Mouse (Mus musculus) hindbrain, embryonic 14.5 days (tissue): ENCODE results near the gene Cbx6. TPM values are rescaled to one million over a fixed set of nuclear protein-coding genes. Genes with fewer than 3 reads are reported as not detected.

Experiments
- ATAC-seq: fragments of 200-750 bp; cut with Nextera tagmentation; 2 replicates; pipeline ENCODE4 v1.8.0; 2017; ENCODE audit warnings: moderate number of reproducible peaks, mild to moderate bottlenecking, moderate TSS enrichment, moderate library complexity; ENCODE audit not compliant: low FRiP score
- DNase-seq: peaks from one replicate; pipeline ENCODE4 v3.0.0-alpha.2; 2015; ENCODE audit warnings: low spot score
- H3K27ac ChIP-seq: fragments of 300-500 bp; sonication (generic); 2 replicates; pipeline ENCODE4 v1.5.1; 2014; ENCODE audit warnings: mild to moderate bottlenecking, moderate library complexity
- H3K27me3 ChIP-seq: fragments of 300-500 bp; sonication (generic); 2 replicates; pipeline ENCODE4 v1.6.1; 2014; ENCODE audit warnings: mild to moderate bottlenecking, low read length, mixed read lengths; ENCODE audit not compliant: control insufficient read depth, insufficient read depth
- H3K36me3 ChIP-seq: fragments of 300-500 bp; sonication (generic); replicated peaks from 2 replicates; pipeline ENCODE4 v1.6.1; 2014; ENCODE audit not compliant: control insufficient read depth, insufficient read depth
- H3K4me1 ChIP-seq: fragments of 300-500 bp; sonication (generic); replicated peaks from 2 replicates; pipeline ENCODE4 v1.6.1; 2014; ENCODE audit warnings: antibody characterized with exemption, low read length, mixed read lengths; ENCODE audit not compliant: control insufficient read depth, insufficient read depth
- H3K4me2 ChIP-seq: fragments of 300-500 bp; sonication (generic); replicated peaks from 2 replicates; pipeline ENCODE4 v1.6.1; 2014; ENCODE audit warnings: mild to moderate bottlenecking, moderate library complexity
- H3K4me3 ChIP-seq: fragments of 300-500 bp; sonication (generic); replicated peaks from 2 replicates; pipeline ENCODE4 v1.5.1; 2014; ENCODE audit warnings: mild to moderate bottlenecking, low read length
- H3K9ac ChIP-seq: fragments of 300-500 bp; sonication (generic); 2 replicates; pipeline ENCODE4 v1.6.1; 2014
- H3K9me3 ChIP-seq: fragments of 300-500 bp; sonication (generic); 2 replicates; pipeline ENCODE4 v1.6.1; 2016; ENCODE audit warnings: low read length; ENCODE audit not compliant: control insufficient read depth
- WGBS: fragments of 180-500 bp; shearing (Covaris S2); extraction: QIAGEN DNeasy Blood & Tissue Kit; methylation state at CpG from one replicate; pipeline ENCODE4 v1.1.7; 2014; 5-methylcytosine and 5-hydroxymethylcytosine counted together
- polyA plus RNA-seq: library from polyadenylated mRNA; unstranded; fragments of >200 nt; fragmentation: Nextera tagmentation; extraction: Ambion mirVana; gene quantifications from 2 replicates; pipeline ENCODE4 v1.2.1, GENCODE M21; 2014

Gene Cbx6
- polyA plus RNA-seq, 1 experiment from 2014 or later, result 39.8 TPM

DNA sequence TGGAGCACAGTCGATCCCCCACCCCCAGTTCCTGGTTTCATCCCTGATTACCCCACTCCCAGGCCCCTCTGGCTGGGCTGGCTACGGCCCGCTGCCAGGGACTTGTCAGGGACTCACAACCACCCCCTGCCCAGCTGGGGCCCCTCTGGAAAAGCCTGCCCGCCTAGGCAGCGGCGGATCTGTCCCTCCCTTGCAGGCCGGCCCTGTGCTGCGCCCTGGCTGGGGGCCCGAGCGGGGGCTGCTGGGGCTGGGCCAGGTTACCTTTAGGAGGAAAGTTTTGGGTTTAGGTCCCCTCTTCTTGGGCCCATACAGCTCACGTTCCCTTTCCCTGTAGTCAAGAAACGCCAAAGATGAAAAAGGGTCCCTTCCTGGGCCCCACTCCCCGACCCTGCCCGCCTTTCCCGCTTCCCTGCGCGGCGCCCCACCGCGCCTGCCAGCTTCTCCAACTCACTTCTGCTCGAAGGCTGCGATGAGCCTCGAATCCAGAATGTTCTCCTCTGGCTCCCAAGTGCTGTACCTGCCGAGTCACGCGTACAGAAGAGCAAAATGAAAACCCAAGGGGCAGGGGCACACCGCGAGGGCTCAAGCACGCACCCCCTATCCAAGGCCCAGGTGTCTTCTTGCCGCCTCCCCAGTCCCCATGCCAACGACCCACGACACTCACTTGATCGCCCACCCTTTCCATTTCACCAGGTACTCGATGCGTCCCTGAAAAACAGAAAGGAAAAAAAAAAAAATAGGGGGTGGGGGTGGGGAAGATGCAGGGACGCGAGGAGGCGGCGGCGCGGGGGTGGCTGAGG is 1.0 kb downstream of the Cbx6 start:
- Histone ChIP-seq H3K4me2 (peak overlapping the region; percentile 89), H3K27me3 (no peaks in the 10 kb centered on the region), H3K4me3 (peak overlapping the region; percentile 76), H3K9ac (peak overlapping the region; percentile 82), H3K9me3 (no peaks in the 10 kb centered on the region), H3K36me3 (peaks cover 18% of the 10 kb centered on the region), H3K4me1 (peaks cover 56% of the 10 kb centered on the region), H3K27ac (peak overlapping the region; percentile 95)
- DNase-seq (no peak), ATAC-seq (peak; percentile 16; the same call in 1 of the 2 replicates)
- under 1% methylated on average over 41 of the region's 41 CpGs for WGBS

DNA sequence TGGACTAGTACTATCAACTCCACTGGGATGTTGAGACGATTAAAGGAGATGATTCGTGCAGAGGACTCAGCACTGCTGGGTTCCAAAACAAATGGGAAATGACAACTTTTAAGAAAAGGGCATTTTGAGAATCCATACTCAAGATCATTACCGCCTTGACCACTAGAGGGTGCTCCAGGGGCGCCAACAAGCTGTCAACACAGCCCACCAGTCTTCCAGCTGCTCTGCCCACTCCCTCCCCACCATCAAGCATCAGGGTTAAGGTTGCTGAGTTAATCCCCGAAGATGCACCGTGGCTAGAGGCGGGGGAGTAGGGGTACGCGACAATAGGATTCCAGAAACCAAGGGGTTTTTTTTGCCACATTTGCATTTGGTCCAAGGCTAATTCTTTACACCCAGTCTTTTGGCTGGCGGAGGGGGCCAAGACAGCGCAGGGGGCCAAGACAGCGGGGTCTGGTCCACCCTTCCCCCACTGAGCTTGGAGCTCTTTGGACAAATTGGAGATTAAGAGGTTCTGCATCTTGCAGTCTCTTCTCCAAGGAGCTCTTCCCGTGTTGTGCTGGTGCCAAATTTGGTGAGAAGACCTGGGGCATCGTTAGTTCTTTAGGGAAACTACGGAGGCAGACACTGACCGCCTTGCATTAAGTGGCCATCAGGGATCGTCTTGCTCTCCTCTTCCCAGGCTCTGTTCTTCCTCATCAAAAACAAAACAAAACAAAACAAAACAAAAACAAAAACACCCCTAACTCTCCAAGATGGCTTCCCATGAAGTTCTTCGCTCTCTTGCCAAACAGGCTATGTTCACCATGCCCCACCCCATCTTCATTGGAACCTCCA is 2.2 kb downstream of the Cbx6 start:
- peak overlapping the region; percentile 95 for H3K27ac ChIP-seq
- H3K4me3 ChIP-seq, result peak overlapping the region; percentile 76
- H3K27me3 ChIP-seq, result no peaks in the 10 kb centered on the region
- peak; percentile 88 for DNase-seq
- H3K4me2 ChIP-seq, result peak overlapping the region; percentile 89
- no peaks in the 10 kb centered on the region for H3K9me3 ChIP-seq
- peak overlapping the region; percentile 82 for H3K9ac ChIP-seq
- H3K4me1 ChIP-seq, result peaks cover 67% of the 10 kb centered on the region
- ATAC-seq, result no peak
- H3K36me3 ChIP-seq, result peaks cover 30% of the 10 kb centered on the region
- WGBS, result 21% methylated on average over 18 of the region's 18 CpGs

DNA sequence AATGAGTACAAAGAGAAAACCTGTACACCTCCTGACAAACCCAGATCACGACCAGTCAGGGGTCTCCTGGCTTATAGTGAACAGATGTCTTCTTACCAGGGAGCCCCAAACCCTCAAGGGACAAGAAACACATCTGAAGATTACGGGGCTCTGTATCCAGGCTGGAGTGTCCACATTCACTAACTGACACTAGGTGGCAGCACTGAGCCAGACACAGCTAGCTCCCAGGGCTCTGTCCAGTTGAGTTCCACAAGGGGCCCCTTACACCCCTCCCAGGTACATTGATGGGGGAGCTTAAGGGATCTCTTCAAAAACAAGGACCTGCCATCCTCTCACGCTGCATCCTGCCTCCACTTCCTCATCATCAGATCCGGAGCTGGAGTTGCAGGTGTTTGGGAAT is 4.1 kb downstream of the Cbx6 start:
- Histone ChIP-seq H3K36me3 (peaks cover 40% of the 10 kb centered on the region), H3K4me3 (no peak overlapping the region), H3K4me1 (peaks cover 78% of the 10 kb centered on the region), H3K27me3 (no peaks in the 10 kb centered on the region), H3K4me2 (no peak overlapping the region), H3K9me3 (no peaks in the 10 kb centered on the region), H3K9ac (no peak overlapping the region), H3K27ac (peak overlapping the region; percentile 26; the same call in 1 of the 2 replicates)
- peak; percentile 91 for DNase-seq
- no peak for ATAC-seq
- 12% methylated on average over 4 of the region's 4 CpGs for WGBS

- Histone ChIP-seq H3K36me3 (peaks cover 40% of the 10 kb centered on the region), H3K9me3 (no peaks in the 10 kb centered on the region), H3K9ac (peak overlapping the region; percentile 5), H3K27me3 (no peaks in the 10 kb centered on the region), H3K4me3 (no peak overlapping the region), H3K4me2 (peak overlapping the region; percentile 32; the same call in 1 of the 2 replicates), H3K4me1 (peaks cover 77% of the 10 kb centered on the region), H3K27ac (no peak overlapping the region)
- no peak for DNase-seq
- no peak for ATAC-seq
- WGBS, result 64% methylated on average over 5 of the region's 5 CpGs
These were observed 5.1 kb downstream of the Cbx6 start for GRCm38 (mm10) chr15:79829431-79829830.

GRCm38 (mm10) chr15:79828366-79829035 is 6.0 kb downstream of the Cbx6 start:
- ATAC-seq, result no peak
- H3K4me1 ChIP-seq, result peaks cover 76% of the 10 kb centered on the region
- peak overlapping the region; percentile 5; the same call in 1 of the 2 replicates for H3K9ac ChIP-seq
- peaks cover 44% of the 10 kb centered on the region for H3K36me3 ChIP-seq
- 53% methylated on average over 46 of the region's 46 CpGs for WGBS
- no peaks in the 10 kb centered on the region for H3K27me3 ChIP-seq
- H3K9me3 ChIP-seq, result no peaks in the 10 kb centered on the region
- H3K4me3 ChIP-seq, result no peak overlapping the region
- DNase-seq, result no peak
- peak overlapping the region; percentile 32 for H3K4me2 ChIP-seq
- no peak overlapping the region for H3K27ac ChIP-seq

DNA sequence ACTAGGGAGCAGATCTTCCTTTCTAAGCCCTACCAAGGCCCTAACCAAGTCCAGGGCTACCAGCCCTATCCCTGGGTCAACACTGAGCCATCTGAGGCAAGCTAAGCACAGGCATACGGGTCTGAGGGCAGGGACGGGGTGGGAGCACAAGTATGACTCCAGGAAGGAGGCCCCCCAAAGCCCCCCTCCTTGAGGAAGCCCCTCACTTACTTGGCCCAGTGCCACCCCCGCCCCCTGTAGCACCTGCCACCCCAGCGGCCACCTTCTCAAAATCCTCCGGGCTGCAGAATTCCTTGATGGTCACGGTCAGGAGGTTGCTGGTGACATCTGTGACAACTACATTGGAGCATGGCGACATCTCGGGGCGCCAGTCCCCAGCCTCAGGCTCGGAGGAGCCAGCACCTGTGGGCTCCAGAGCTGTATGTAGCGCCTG is 6.7 kb downstream of the Cbx6 start:
- DNase-seq (no peak), ATAC-seq (no peak)
- H3K9me3 ChIP-seq, result no peaks in the 10 kb centered on the region
- H3K4me3 ChIP-seq, result no peak overlapping the region
- no peaks in the 10 kb centered on the region for H3K27me3 ChIP-seq
- peaks cover 51% of the 10 kb centered on the region for H3K36me3 ChIP-seq
- H3K9ac ChIP-seq, result peak overlapping the region; percentile 34; the same call in 1 of the 2 replicates
- 67% methylated on average over 11 of the region's 11 CpGs for WGBS
- peaks cover 75% of the 10 kb centered on the region for H3K4me1 ChIP-seq
- H3K4me2 ChIP-seq, result 0 out of 2 replicates have a peak overlapping the region, but pooled peaks have one; percentile 32
- no peak overlapping the region for H3K27ac ChIP-seq

DNA sequence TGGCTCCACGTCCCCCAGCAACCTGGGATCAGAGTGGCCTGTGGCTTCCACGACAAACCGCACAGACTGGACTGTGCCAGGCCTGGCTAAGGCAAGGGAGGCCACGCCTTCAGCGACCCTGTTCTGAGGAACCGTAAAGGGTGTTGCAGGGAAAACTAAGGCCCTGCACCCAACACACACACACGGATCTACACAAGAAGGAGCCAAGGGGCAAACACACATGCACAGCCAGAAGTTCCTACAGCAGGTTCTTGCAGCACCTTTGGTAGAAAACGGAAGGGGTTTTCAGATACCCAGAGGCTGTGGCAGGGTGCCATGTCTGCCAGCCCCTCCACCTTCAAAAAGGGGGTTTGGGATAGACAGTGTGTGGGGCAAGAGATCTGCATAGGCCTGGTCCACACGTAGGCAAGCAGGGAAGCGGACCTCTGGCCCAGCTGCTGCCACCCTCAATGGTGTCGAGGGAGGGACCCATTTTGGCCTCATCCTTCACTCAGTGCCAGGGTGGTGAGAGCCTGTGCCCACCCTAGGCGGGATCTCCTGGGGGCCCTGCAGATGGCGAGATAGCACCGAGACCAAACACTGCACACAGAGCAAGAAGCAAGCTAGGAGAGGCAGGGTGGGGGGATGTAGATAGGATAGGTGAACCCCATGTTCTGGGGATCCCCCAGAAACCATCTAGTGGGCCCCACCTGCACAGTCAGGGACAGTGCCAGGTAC is 7.3 kb downstream of the Cbx6 start:
- Histone ChIP-seq H3K4me1 (peaks cover 69% of the 10 kb centered on the region), H3K27ac (no peak overlapping the region), H3K36me3 (peaks cover 55% of the 10 kb centered on the region), H3K4me3 (no peak overlapping the region), H3K9ac (peak overlapping the region; percentile 34; the same call in 1 of the 2 replicates), H3K27me3 (no peaks in the 10 kb centered on the region), H3K9me3 (no peaks in the 10 kb centered on the region), H3K4me2 (no peak overlapping the region)
- WGBS, result 93% methylated on average over 14 of the region's 14 CpGs
- ATAC-seq, result 0 out of 2 replicates have a peak, but pooled peaks have one; percentile 5
- no peak for DNase-seq

DNA sequence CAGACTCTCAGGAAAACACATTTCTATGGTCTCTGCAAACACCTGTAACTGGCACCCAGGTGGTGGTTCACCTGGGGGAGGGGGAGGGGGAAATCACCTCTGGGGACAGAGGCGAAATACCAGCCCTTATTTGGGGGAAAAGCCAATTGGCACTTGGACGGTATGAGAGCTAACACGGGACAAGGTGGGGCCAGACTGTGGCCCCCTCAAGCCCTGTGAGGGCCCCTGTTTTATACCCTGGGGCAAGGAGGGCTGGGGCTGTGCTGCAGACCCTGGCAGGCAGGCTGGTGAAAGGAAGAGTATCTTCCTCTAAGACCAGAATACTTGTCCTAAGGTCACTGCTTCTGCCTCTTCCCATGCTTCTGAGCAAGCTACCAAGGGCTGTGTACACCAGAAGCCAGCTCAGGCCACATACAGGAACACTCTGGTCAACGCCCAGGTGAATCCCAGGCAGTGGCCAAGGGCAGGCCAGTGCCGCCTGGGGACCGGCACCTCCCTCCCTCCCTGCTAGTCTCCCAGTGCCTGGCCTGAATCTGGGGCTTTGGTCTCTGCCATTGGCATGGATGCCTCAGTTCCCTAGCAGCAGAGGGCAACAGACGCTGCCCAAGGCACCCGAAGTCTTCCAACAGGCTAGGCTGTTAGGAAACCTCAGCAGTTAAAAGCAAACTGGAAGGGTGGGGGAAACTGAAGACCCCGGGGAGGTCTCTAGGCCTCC is 8.1 kb downstream of the Cbx6 start:
- Histone ChIP-seq H3K27me3 (no peaks in the 10 kb centered on the region), H3K4me1 (peaks cover 61% of the 10 kb centered on the region), H3K27ac (no peak overlapping the region), H3K4me2 (no peak overlapping the region), H3K36me3 (peaks cover 49% of the 10 kb centered on the region), H3K9me3 (no peaks in the 10 kb centered on the region), H3K9ac (no peak overlapping the region), H3K4me3 (no peak overlapping the region)
- ATAC-seq, result no peak
- DNase-seq, result no peak
- WGBS, result 88% methylated on average over 9 of the region's 9 CpGs
